Mouse (Mus musculus) erythroblast, adult 5-6 weeks (primary cell): ENCODE results near the gene Nxt1. TPM values are rescaled to one million over a fixed set of nuclear protein-coding genes. Genes with fewer than 3 reads are reported as not detected.

Source experiments
- ATAC-seq: replicated peaks from 2 replicates; pipeline ENCODE4 v1.8.0; 2016; ENCODE audit warnings: moderate number of reproducible peaks, mild to moderate bottlenecking, moderate TSS enrichment, inconsistent platforms; ENCODE audit not compliant: poor library complexity, low FRiP score, severe bottlenecking
- total RNA-seq, 2 experiments: library from RNA; stranded (forward) in 1 of 2; stranded (reverse) in 1 of 2; fragments of 150-400 nt in 1 of 2; fragments of 200-764, 138-1000 nt in 1 of 2; gene quantifications; 2 replicates each; pipeline versions ENCODE4 v1.2.3 to v1.2.4; 2015 to 2017; ENCODE audit warnings: low replicate concordance in 2 of 2

Gene Nxt1
- total RNA-seq (2015; ENCODE audit: low replicate concordance) (10.7 and 19.6 TPM in 2 replicates), total RNA-seq (2017; ENCODE audit: low replicate concordance) (9.6 and 23.8 TPM in 2 replicates)

GRCm38 (mm10) chr2:148672199-148673096 lies at the start of gene Nxt1:
Nxt1 (plus strand) TSS chr2:148672601.
- peak; percentile 95 for ATAC-seq

- ATAC-seq, result no peak
These were observed 49.3 kb upstream of the Nxt1 start for GRCm38 (mm10) chr2:148623067-148623466.

GRCm38 (mm10) chr2:148624484-148624883 lies 47.9 kb upstream of the Nxt1 start:
- no peak for ATAC-seq

- ATAC-seq, result no peak
These were observed 45.4 kb upstream of the Nxt1 start for GRCm38 (mm10) chr2:148627011-148627471.

GRCm38 (mm10) chr2:148631011-148631410 lies 41.4 kb upstream of the Nxt1 start:
- no peak for ATAC-seq

DNA sequence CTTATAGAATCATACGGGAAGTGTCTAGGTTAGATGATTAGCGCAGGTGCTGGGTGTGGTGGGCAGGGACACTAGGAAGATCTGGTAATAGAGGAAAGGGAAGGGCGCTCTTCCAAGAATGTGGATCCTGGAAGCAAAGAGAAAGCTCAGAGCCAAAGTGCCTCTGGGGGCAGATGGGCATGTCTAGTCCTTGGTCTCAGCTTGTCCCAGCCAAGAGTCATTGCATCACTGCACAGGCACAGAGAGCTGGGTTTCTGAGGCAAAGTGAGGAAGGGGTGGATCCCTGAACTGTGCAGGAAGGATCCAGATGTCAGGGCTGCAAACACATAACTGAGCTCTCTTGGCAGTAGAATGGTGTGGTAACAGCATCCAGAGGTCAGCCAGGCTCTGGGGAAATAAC lies 40.8 kb upstream of the Nxt1 start:
- ATAC-seq, result no peak

DNA sequence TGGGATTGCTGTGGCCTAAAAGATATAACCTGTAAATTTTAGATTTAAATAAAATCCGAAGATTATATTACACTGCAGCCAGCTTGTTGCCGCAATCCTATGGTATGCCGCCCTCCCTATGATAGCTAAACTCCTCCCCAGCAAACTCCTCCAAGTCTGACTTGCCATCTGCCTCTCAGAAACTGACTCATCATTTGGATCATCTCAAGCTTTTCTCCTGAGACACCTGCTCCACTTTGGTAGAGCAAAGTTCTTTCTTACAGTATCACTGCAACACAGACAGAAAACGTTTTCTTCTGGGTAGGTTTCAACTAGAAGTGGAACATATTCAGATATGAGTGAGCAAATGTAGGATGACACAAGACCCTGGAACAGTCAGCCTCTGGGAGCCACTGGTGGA lies 37.9 kb upstream of the Nxt1 start:
- no peak for ATAC-seq

- no peak for ATAC-seq
These were observed 29.6 kb upstream of the Nxt1 start for GRCm38 (mm10) chr2:148642610-148643370.

DNA sequence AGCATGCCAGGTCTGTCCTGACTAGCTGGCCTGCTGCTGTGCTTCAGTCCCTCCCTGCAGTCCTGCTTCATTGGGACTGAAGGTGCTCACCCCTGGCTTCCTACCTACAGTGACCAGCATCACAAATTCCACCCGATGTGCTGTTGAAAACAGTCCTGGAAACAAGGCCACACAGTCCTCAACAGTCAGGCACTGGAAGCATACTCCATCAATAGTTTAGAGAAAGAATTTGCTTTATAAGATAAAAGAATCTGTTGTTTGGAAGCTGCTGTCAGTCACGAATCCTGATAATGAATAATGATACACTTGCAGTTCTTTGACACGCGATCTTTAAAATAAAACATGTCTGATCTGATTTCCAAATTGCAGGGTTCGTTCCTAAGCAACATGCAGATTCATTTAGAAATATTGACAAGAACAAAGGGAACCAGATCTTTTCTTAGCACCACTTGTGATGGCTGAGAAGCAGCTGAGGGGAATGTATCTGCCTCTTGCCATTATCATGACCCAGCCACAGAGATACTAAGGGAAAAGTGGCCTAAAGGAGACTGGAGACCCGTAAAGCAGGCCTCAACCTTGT lies 27.9 kb upstream of the Nxt1 start:
- ATAC-seq, result no peak

DNA sequence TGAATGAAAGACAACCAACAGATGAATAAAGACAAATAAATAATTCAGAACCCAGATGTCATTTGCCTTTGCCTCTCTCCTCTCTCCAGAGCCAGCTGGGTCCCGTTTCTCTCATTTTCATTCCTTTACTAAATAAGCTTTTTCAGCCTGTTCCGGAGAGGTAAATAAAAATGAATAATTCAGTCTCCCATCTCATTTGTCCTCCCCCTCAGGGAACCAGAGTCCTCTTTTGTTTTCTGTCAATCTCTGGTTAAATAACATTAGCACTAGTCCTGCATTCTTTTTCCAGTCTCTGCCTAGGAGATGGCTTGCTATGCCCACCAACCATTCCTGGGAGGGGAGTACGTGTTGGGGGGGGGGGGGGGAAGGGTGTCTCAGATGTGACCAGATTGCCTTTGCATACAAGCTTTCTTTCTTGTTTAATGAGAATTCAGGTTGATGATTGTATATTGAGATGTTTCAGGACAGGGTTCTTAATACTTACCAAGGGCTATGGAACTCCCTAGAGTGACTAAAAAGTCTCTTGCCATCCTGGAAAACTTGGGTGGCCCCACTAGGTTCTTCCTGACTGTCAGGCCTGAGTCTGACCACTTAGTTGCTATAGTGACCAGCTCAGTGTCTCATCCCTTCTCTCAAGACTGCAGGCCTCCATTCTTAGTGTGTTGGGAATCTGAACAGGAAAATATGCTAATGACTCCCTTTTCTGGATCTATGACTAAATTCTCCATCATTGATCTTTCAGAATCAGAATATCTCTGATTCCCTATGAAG lies 21.6 kb upstream of the Nxt1 start:
- no peak for ATAC-seq

GRCm38 (mm10) chr2:148654961-148655360 lies 17.4 kb upstream of the Nxt1 start:
- ATAC-seq, result peak; percentile 74

GRCm38 (mm10) chr2:148663458-148663857 lies 8.9 kb upstream of the Nxt1 start:
- no peak for ATAC-seq

DNA sequence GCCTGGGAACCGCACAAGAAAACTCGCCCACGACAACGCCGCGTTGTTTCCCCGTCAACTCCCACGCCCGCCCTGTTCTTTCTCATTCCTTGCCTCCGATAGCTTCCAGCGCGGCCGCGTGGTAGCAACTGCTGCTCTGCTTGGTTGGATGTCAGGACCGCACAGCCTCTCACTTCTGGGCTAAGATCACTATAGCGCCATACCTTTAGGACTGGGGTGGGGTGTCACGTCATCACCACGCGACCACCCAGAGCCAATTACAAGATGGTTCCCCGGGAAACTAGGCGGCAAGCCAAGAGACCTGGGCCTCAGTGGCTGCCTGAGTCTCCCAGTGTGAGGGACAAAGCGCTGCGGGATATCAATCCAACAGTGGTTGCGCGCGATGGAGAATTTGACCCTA lies 5.4 kb downstream of the Nxt1 start:
- no peak for ATAC-seq

DNA sequence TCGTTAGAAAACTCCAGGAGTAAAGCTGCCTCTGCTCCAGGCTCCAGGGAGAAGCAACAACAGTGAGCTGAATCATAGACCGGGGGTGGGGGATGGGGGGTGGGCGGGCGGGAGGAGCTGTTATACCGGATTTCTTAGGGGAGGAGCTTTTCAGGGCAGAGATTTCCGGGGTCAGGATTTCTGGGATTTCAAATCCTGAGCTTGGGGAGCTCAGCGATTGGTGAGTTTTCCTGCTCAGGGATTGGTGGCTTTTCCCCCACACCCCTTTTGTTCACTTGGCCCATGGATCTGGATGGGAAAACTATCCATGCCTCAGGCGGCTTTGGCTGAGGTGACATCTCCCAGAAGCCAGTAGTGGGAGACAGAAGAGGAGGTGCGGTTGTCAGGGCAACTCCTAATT lies 6.9 kb downstream of the Nxt1 start:
- no peak for ATAC-seq

DNA sequence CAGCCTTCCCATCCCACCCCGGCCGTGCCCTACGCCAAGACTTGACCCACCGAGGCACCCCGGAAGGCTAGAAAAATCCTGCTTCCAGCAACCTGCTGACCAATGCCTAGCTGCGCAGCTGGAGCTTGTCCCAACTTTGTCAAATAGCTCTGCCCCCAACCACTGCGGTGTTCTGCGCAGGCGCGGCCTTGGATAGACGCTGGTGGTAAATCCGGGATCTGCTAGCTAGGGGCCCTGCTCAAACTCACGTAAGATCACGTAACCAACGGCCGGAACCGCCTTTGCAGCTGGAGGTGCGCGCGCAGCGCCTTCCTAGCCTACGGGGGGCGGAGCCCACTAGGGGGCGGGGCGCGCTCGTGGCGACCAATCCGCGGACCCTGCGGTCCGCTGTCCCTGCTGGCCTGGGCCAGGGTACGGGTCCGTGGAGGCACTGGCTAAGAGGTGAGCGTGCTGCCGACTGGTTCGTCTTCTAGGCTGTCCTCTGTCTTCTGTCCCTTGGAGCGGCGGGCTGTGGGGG lies 8.4 kb downstream of the Nxt1 start, which contains the start of gene Gzf1:
Gene Gzf1, plus strand, starts transcription at position 249 of the 517 bp plus-strand sequence.
- ATAC-seq, result peak; percentile 93

DNA sequence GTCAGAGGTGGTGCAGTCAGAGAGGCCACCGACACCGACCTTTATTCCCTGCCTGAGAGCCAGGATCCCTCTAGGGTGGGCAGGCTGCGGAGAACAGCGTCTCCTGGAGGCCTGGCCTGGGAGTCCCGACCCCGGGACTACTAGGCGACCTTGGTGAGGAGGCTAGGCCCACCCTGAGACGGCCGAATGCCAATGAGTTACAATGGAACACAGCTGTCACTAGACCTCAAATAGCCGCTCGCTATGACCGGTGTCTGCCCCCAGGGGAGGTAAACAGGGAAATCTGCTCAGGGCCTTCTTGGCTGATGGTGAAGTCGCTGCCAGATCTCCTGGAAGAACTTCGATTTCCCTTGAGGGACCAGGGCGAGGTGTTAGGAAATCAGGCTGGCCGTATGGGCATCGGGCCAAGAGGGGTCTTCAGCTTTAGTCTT lies 9.1 kb downstream of the Nxt1 start:
- ATAC-seq, result peak; percentile 71

DNA sequence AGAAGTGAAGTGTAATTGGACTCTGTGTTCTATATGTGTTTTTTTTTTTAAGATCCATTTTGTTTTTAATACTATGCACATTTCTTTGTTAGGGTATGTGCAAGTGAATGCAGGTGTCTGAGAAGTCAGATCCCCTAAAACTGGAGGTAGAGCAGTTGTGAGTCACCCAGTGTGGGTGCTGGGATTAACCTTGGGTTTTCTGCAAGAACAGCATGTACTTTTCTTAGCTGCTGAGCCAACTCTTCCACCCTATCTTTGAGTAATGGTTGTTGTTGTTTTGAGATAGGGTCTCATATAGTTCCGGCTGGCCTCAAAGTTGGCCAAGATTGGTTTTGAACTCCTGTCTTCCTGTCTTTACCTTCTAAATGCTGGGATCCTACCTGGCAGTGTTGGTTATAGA lies 10.6 kb downstream of the Nxt1 start:
- no peak for ATAC-seq

DNA sequence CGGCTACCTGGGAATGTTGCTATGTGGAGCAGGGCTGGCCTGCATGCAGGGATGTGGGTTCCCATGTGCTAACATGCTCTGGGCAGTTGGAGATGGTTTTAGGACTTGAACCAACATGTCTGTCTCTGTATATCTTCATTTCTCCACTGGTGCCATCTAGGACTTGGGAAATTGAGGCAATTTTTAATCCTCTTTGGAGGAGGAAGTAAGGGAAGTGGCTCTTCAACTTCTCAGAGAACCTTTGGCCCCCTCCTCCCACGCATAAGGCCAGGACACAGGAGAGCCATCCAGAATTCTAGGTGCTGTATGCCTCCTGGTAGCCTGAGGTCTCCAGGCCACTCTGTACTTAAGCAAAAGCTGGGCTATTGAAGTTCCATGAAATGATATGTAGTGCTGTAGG lies 12.6 kb downstream of the Nxt1 start:
- no peak for ATAC-seq

DNA sequence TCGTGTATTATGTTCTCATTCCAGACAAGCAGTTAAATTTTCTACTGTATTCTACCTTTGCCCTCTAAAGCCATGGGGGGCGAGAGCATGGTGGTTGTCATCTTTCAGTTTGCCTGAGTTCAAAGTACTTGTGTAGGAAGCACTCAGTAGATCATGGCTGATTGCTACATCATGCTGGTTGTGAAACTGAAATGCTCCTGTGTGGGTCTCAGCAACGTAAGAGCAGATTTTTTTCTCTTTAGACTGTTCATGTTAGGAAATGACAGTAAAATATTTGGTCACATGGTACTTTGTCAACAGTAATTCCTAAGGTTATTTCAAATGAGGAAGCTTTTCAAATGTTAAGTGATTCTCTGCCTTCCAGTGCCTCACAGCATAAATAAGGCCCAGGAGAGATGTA lies 13.3 kb downstream of the Nxt1 start:
- no peak for ATAC-seq
